Mouse (Mus musculus) cortical plate, adult 2 months (tissue): Measurements from ENCODE around the gene Adamts15. TPM values are rescaled to one million over a fixed set of nuclear protein-coding genes. Genes with fewer than 3 reads are reported as not detected.
A peak's percentile ranks its signal among the peaks of the same experiment; 100 is the strongest.

Experiments used
- H3K27ac ChIP-seq: fragments of 200-500 bp; 2 replicates; pipeline ENCODE4 v1.5.1; 2012; ENCODE audit warnings: low read length, control low read depth, inconsistent platforms; ENCODE audit not compliant: insufficient read depth
- H3K4me1 ChIP-seq: fragments of 200-500 bp; 2 replicates; pipeline ENCODE4 v1.6.1; 2011; ENCODE audit warnings: low read length; ENCODE audit not compliant: control insufficient read depth, insufficient read depth
- H3K4me3 ChIP-seq: fragments of 200-500 bp; 2 replicates; pipeline ENCODE4 v1.5.1; 2011; ENCODE audit warnings: mild to moderate bottlenecking, low read length, control low read depth; ENCODE audit not compliant: insufficient read depth
- CTCF ChIP-seq: fragments of 200-500 bp; IDR thresholded peaks from 2 replicates; pipeline ENCODE4 v1.5.1; 2011; ENCODE audit warnings: mild to moderate bottlenecking, control low read depth, low read length; ENCODE audit not compliant: insufficient read depth; ENCODE audit errors: extremely low read depth
- POLR2A ChIP-seq: fragments of 200-500 bp; IDR thresholded peaks from 2 replicates; pipeline ENCODE4 v1.6.1; 2011; ENCODE audit warnings: mild to moderate bottlenecking, low read length, control low read depth; ENCODE audit not compliant: insufficient read depth; ENCODE audit errors: extremely low read depth
- polyA plus RNA-seq: library from polyadenylated mRNA; depleted of rRNA; stranded (reverse); fragments of >200 nt; gene quantifications from 2 replicates; pipeline ENCODE4 v1.2.3, GENCODE M21; 2012

Adamts15 gene
- polyA plus RNA-seq, 1 experiment = 3.6 TPM

DNA sequence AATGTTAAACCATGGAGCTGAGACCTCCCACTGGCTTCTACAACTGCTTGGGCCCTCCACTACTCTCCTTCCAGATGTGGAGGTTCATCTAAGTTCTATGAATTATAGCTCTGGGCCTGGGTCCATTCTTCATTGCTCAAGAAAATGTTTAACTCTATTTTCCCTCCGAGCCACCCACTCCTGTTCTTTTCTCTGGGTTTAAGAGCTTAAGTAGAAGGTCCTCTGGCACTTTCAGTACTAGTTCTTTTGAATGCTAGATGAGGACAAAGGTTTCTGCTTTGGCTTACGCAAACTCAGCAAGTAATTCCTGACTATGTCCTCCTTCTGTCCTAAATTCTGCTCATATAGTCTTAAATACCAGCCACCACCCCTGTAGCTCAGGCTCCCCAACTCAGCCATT is 6.5 kb upstream of the Adamts15 start:
- Histone ChIP-seq H3K4me1 (0 out of 2 replicates have a peak, but pooled peaks cover 1% of the 10 kb centered on the region), H3K27ac (no peak overlapping the region), H3K4me3 (no peak overlapping the region)
- TF ChIP-seq CTCF = no peak
- no peak for TF ChIP-seq POLR2A

DNA sequence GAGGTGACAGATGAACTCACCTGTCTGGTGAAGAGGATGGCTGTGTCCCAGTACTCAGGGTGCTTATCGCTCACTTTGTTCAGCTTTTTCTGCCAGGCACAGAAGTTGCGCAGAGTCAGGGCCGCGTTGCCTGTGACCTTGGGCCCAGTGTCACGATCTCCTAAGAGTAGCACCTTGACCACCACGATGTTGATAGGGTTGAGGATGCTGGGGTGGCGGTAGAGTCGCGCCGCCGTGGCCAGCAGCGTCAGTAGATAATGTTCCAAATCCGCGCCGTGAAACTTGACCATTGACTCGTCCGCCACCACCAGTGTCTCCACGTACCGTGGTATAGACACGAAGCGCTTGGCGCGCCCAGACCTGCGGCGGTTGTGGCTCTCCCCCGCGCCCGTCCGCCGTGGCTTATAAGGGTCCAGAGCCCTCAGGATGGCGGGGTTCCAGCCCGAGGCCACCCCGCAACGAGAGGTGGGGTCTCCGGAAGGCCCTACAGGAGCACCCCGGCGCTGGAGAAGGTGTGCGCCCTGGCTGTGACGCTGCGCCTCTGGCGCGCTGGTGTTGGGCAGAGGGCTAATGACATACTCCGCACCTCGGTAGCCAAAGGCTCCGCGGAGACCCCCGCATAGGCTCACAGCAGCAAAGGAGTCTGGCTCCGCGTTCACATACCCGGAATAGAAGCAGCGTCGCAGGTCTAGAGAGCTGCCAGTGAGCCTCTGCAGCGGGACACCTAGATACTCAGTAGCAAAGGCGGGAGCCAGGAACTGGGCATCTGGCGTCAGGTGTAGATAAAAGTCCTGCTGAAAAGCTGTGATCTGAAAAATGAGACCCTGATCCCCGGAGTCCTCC is 770 bp downstream of the Adamts15 start:
- TF ChIP-seq POLR2A (no peak), CTCF (no peak)
- Histone ChIP-seq H3K4me1 (no peaks in the 10 kb centered on the region; the same call in 1 of the 2 replicates), H3K27ac (no peak overlapping the region), H3K4me3 (peak overlapping the region; percentile 68)

DNA sequence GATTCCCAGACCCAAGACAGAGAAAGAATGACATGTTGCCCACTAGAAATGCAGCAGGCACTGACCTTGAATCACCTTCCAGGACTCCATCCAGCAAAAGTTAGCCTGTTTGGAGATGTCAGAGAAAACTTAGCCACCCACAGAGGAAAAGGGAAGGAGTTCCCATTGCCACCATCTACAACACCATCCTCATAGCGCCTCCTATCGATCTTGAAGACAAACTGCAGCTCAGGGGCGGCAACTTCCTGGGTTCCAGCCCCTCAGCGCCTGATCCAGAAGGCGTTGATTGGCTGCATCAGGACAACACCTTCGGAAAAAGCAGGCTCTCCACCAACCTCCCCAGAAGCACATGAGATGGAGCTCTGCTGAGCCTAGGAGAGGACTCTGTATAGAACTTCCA is 1.5 kb downstream of the Adamts15 start:
- no peak overlapping the region for H3K27ac ChIP-seq
- TF ChIP-seq CTCF = peak; percentile 46
- TF ChIP-seq POLR2A = no peak
- H3K4me1 ChIP-seq = no peaks in the 10 kb centered on the region; the same call in 1 of the 2 replicates
- H3K4me3 ChIP-seq = peak overlapping the region; percentile 68

DNA sequence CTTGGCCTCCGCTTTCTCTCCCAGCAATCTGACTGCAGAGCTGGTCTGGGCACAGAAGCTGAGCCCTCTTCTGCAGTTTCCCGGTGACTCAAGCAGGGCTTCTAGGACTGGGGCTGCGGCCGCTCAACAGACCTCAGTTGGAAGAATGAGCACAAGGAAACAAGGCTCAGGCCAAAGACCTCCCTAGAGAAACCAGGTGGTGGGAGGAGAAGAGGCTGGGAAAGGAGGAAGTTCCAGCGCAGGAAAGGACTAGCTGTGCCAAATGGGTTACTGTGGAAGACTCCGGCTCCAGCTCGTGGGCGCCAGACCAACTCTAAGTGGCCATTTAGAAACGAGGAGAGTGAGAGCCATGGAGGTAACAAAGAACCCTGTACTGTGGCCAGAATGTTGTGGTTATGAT is 2.6 kb downstream of the Adamts15 start:
- TF ChIP-seq CTCF (no peak), POLR2A (no peak)
- no peaks in the 10 kb centered on the region; the same call in 1 of the 2 replicates for H3K4me1 ChIP-seq
- no peak overlapping the region for H3K4me3 ChIP-seq
- no peak overlapping the region for H3K27ac ChIP-seq

DNA sequence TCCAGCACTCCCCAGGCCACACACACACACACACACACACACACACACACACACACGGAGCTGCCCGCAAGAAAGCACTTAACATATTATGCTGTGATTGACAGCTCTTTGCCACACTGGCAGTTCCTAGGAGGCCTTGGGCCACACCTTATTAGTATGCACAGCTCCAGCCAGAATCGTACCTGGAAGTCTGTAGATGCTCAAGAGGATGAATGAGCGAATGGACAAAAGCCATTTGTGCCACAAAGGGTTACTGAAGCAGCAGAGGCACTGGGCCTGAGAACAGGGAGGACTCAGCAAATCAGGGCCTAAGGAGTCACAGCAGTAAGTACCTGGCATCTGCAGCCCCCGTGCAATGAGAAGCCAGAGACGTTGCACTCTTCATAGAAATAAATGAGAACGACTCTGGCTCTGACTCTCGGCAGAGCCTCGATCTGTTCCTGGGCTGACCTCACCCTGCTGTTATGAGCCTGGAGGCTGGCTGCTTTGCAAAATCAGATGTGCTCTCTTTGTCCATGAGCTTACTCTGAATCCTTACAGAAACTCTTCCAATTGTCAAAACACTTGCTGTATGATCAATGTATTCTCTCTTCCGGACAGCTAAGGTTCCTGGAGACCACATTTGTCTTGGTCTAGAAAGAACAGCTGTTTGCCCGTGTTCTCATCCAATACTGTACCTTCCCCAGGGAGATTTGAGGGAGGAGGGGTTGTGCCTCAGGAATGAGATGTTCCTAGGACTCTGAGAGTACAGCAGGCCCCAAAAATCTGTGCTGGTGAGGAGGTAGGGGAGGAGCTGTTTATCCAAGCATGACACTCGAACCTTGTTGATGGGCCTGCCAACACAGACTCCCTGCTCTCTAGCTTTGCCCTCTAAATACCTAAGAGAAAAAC is 3.5 kb downstream of the Adamts15 start:
- H3K4me3 ChIP-seq = no peak overlapping the region
- no peak overlapping the region for H3K27ac ChIP-seq
- TF ChIP-seq POLR2A = no peak
- no peak for TF ChIP-seq CTCF
- H3K4me1 ChIP-seq = no peaks in the 10 kb centered on the region; the same call in 1 of the 2 replicates

DNA sequence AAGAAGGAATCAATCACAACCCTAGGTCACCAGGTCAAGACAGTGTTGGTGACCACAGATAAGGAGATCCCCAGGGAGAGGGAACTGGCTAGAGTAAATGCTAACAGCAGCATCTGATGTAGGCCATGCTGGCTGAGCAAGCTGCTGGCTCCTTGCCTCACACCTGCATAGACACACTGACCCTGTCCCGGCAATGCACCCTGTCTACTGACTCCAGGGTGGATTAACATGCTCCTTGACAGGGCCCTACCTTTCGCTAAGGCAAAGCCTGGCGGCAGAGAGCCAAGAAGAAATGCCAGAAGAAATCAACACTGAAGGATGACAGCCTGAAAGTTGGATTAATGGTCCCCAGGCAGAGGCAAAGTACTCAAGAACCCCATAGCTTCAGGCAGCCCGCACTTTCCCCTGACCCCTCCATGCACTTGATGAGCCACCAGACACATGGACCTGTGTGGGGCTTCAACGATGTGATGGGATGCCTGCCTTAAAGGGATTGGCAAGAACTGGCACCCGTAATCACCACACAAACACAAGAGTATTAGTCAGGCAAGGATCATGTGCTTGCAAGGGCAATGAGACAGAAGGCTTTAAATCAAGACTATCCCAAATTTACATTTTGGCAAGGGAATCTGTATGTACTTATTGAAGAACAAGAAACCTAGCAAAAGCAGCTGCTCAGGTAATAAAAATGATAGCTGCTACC is 5.8 kb downstream of the Adamts15 start:
- Histone ChIP-seq H3K4me1 (no peaks in the 10 kb centered on the region), H3K4me3 (no peak overlapping the region), H3K27ac (no peak overlapping the region)
- TF ChIP-seq CTCF = no peak
- no peak for TF ChIP-seq POLR2A

DNA sequence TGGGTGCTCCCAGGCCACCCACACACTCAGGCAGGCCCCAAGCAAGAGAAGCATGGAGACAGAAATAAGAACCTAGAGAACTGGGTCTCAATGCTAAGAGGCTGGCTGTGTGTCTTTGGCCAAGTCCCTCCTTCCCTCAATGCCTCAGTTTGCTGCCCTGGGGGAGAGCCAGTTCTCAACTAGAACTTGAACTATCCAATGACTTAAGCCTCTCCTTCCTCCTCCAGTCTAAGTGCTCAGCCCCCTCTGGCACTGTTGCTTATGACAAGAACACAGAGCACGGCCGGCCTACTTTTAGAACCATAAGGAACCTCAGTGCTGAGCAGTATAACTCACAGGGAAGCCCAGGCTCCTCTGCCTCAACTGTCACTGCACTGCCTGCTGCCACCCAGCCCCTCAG is 8.0 kb downstream of the Adamts15 start:
- Histone ChIP-seq H3K27ac (no peak overlapping the region), H3K4me1 (no peaks in the 10 kb centered on the region)
- TF ChIP-seq CTCF = no peak
- no peak for TF ChIP-seq POLR2A

DNA sequence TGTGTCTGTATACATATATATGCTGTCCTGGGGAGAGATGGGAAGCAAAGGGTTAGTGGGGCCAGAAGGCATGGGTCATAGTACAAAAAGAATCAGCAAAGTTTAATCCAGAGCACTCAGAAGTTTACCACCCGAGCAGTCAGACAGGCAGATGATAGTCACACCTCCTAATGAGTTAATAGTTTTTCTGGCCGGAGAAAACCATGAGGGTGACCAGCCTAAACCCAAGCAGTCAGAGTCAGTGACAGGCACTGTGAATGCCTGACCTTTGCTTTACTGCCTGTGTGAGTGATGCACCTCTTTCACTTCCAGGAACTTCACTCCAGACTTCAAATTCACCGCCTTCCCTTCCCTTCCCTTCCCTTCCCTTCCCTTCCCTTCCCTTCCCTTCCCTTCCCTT is 8.8 kb downstream of the Adamts15 start:
- no peak overlapping the region for H3K4me3 ChIP-seq
- TF ChIP-seq CTCF = no peak
- no peak for TF ChIP-seq POLR2A
- H3K4me1 ChIP-seq = no peaks in the 10 kb centered on the region
- H3K27ac ChIP-seq = no peak overlapping the region

More for the DNA sequence above, 8.0 kb downstream of the Adamts15 start:
- H3K4me3 ChIP-seq = no peak overlapping the region

DNA sequence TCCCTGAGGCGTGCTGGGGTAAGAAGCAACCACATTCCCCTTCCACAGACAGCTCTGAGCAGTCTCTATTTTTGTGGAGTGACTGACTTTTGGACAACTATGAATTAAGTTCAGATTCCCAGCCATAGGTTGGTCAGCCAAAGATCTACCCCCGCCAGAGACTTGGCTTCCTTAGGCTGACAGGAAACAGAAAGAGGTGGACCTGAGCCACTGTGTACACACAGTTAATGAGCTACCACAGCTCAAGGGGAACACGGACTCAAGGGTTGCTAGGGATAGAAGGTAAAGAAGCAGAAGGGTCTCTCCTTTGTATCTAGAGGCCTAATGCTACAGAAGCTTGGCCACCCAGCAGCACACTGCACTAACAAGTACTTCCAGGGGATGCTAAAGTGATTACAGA is 10.1 kb downstream of the Adamts15 start:
- TF ChIP-seq CTCF = no peak
- TF ChIP-seq POLR2A = no peak
- no peaks in the 10 kb centered on the region for H3K4me1 ChIP-seq

More for the DNA sequence above, 10.1 kb downstream of the Adamts15 start:
- no peak overlapping the region for H3K27ac ChIP-seq
- H3K4me3 ChIP-seq = no peak overlapping the region
